Mouse (Mus musculus) testis, adult 2 months (tissue): ENCODE data around the gene Bach1.

ENCODE experiments used
- CTCF ChIP-seq: fragments of 200-500 bp; IDR thresholded peaks from 2 replicates; pipeline ENCODE4 v1.5.1; 2012; ENCODE audit warnings: low read depth, mild to moderate bottlenecking, inconsistent platforms, low read length, moderate library complexity; ENCODE audit not compliant: control insufficient read depth, insufficient read depth, insufficient replicate concordance
- POLR2A ChIP-seq: fragments of 200-500 bp; IDR thresholded peaks from 2 replicates; pipeline ENCODE4 v1.6.1; 2012; ENCODE audit warnings: low read depth, mild to moderate bottlenecking, inconsistent platforms, low read length, moderate library complexity; ENCODE audit not compliant: control insufficient read depth

- TF ChIP-seq POLR2A, result no peak
- no peak for TF ChIP-seq CTCF
These were observed 8.6 kb downstream of the Bach1 start for GRCm38 (mm10) chr16:87707335-87707734.
